Mouse (Mus musculus): ENCODE measurements around the gene Eif3j1.
"Not testable (repeated sequence)": the region's sequence is repeated elsewhere in the genome, so short reads cannot be mapped to it uniquely, and the experiment has no call there.

GRCm38 (mm10) chr2:122097686-122098085 lies 69.3 kb downstream of the Eif3j1 start:
- not testable (repeated sequence) for TF ChIP-seq POLR2A (IDR thresholded peaks at IDR 0.05; ENCODE audit: insufficient read length, low read depth); TCF12 (IDR thresholded peaks at IDR 0.05; ENCODE audit: insufficient read depth, poor library complexity, severe bottlenecking); USF1 (IDR thresholded peaks at IDR 0.05; ENCODE audit: low read depth); MAX (IDR thresholded peaks at IDR 0.05; ENCODE audit: low read depth); POLR2AphosphoS2 (IDR thresholded peaks at IDR 0.05; ENCODE audit: insufficient read length, low read depth); REST (IDR thresholded peaks at IDR 0.05; ENCODE audit: insufficient read depth, insufficient read length); TCF3 (IDR thresholded peaks at IDR 0.05; ENCODE audit: insufficient read length, low read depth); SRF (IDR thresholded peaks at IDR 0.05; ENCODE audit: control insufficient read depth, insufficient read length, low read depth); MYOD1 (IDR thresholded peaks at IDR 0.05; ENCODE audit: control insufficient read depth in 1 of 3, insufficient read length in 2 of 3, low read depth in 2 of 3); CEBPB (IDR thresholded peaks at IDR 0.05; ENCODE audit: insufficient read depth, poor library complexity, severe bottlenecking); MYOG (IDR thresholded peaks at IDR 0.05; ENCODE audit: control insufficient read depth in 1 of 3, insufficient read depth in 1 of 3, insufficient read length in 2 of 3, low read depth in 2 of 3); E2F4 (IDR thresholded peaks at IDR 0.05; ENCODE audit: insufficient read depth)

Data from myocyte (in vitro differentiated cells).